Mouse (Mus musculus): ENCODE results near the gene Mrps26.

GRCm38 (mm10) chr2:130529925-130530324, 33.6 kb upstream of the Mrps26 start:
- no peak for TF ChIP-seq POLR2A (IDR thresholded peaks at IDR 0.05; ENCODE audit: borderline replicate concordance, insufficient read depth, low read length)
- TF ChIP-seq CTCF (IDR thresholded peaks at IDR 0.05; ENCODE audit: borderline replicate concordance, insufficient read depth, low read depth, low read length), result no peak
